Mouse (Mus musculus) cortical plate, adult 2 months (tissue): ENCODE results near the gene Ptch2.

ENCODE experiments used
- CTCF ChIP-seq: fragments of 200-500 bp; IDR thresholded peaks from 2 replicates; pipeline ENCODE4 v1.5.1; 2011; ENCODE audit warnings: mild to moderate bottlenecking, control low read depth, low read length; ENCODE audit not compliant: insufficient read depth; ENCODE audit errors: extremely low read depth
- POLR2A ChIP-seq: fragments of 200-500 bp; IDR thresholded peaks from 2 replicates; pipeline ENCODE4 v1.6.1; 2011; ENCODE audit warnings: mild to moderate bottlenecking, low read length, control low read depth; ENCODE audit not compliant: insufficient read depth; ENCODE audit errors: extremely low read depth

DNA sequence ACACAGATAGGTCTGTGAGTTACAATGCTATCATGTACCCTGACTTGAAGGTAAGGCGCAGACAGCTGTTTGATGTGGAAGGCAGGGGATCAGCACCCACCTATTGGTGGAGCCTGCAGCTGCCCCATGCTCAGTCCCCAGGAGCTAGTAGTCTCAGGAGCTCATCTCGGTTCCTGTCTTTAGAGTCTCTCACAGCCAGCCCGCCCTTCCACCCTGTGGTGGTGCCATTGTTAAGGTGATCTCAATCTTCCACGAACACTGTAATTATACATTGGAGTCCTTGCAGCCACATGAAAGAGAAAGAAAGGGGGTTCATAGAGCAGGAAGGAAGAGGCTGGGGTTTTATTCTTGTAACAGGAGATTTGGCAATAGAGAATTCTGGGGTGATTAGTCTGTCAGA is 4.2 kb downstream of the Ptch2 start:
- TF ChIP-seq CTCF (no peak), POLR2A (no peak)
